Mouse (Mus musculus): ENCODE results near the gene Hist2h2bb.

The Hist2h2bb gene

GRCm38 (mm10) chr3:96300706-96301529, 31.4 kb downstream of the Hist2h2bb start:
- no peak for DNase-seq (ENCODE audit: low spot score)

GRCm38 (mm10) chr3:96302076-96302475, 32.5 kb downstream of the Hist2h2bb start:
- DNase-seq (ENCODE audit: low spot score) = no peak

- DNase-seq (ENCODE audit: low spot score) = no peak
Observed at GRCm38 (mm10) chr3:96306506-96306905, 37.0 kb downstream of the Hist2h2bb start.

GRCm38 (mm10) chr3:96309441-96309840, 39.9 kb downstream of the Hist2h2bb start:
- DNase-seq (ENCODE audit: low spot score) = no peak

GRCm38 (mm10) chr3:96312341-96313098, 43.0 kb downstream of the Hist2h2bb start:
- no peak for DNase-seq (ENCODE audit: low spot score)
